Mouse (Mus musculus): ENCODE data around the gene Ang2. TPM values are rescaled to one million over a fixed set of nuclear protein-coding genes. Genes with fewer than 3 reads are reported as not detected.
"Not testable (repeated sequence)": the region's sequence is repeated elsewhere in the genome, so short reads cannot be mapped to it uniquely, and the experiment has no call there.

The Ang2 gene
- total RNA-seq (2021): not detected
- long read RNA-seq, experiment 1: 0 reads
- long read RNA-seq, experiment 2: 0 reads

- no peak for DNase-seq
- intact Hi-C loops (cut with DNase I): no loop called here
Measured at GRCm38 (mm10) chr14:51199098-51200023, at the start of gene Ang2. Gene Ang2, minus strand, starts transcription at chr14:51199148.

DNA sequence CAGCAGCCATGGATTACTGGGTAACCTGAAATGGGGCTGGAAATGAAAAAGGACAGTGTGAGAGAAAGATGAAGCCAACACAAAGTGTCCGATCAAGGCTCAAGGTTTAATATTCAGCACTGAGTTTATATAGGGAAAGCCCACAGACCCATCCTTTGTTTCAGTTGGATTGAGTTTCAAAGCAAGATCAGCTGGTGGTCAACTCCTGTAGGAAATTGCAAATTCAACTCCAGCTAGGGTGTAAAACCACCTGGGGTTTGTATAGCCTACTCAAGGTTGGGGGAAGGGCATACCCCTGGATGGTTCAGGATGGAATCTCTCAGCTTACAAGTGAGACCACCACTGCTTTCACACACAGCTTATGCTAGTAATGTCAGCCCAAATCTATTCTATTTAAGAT is 48.8 kb upstream of the Ang2 start:
- intact Hi-C loops (cut with DNase I): no loop called here
- no peak for DNase-seq

DNA sequence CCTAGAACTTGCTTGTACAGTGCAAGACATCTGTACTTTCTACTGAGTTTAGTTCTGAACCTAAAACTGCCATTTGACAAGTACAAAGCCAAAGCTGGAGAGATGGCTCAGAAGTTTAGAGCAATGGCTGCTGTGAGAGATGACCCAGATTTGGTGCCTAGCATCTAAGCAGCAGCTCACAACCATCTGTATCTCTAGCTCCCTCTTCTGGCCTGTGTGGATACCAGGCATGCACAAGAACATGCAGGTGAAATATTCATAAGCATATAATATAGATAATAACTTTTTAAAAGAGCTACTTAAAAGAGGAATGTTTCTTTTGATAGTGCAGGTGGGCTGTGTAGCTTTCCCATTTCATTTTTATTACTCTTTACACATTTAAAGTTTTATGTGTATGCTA is 42.0 kb upstream of the Ang2 start:
- DNase-seq: no peak
- intact Hi-C loops (cut with DNase I): loop anchor here (1.0 to 2.0 kb wide), 2 partner anchors 64 to 70 kb away; no protein-coding TSS in a partner anchor

- intact Hi-C loops (cut with DNase I); DNase-seq: not testable (repeated sequence)
Measured at GRCm38 (mm10) chr14:51237488-51237887, 38.5 kb upstream of the Ang2 start.

- intact Hi-C loops (cut with DNase I); DNase-seq: not testable (repeated sequence)
Measured at GRCm38 (mm10) chr14:51229657-51230056, 30.7 kb upstream of the Ang2 start.

DNA sequence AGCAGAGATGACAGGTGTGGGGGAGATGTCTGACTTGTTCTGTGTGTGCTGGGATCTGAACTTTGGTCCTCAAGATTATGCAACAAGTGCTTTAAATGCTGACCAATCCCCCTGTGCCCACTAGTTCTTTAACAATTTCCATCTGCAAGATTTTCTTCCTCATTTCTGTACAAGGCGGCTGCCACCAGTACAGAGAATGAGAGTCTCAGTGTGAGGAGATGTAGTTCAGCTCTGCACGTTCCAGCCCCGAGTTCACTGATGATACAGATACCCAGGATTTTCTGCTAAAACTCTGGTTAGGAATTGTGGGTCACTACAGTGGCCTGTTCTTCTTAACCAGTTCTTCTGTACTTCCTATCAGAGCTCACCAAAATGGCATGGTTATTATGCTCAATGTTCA is 21.1 kb upstream of the Ang2 start:
- intact Hi-C loops (cut with DNase I); DNase-seq: not testable (repeated sequence)

DNA sequence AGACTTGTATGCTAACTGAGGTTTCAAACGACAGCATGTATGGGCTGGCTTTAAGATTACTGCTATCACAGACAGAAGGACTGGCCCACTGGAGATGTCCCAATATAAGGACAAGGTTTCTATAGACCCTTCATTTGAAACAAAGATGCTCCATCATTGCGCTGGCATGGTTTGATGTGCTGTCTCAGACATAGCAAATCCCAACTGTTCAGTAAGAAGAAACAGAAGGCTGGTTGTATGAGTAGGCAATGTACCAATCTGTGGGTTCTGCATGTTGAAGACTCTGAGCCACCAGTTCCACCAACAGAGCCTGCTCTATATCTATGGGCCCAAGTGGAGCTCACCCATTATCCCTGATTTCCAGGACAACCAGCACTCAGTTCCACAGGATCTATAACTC is 4.2 kb upstream of the Ang2 start, which contains the start of gene Ear14:
Gene Ear14, plus strand, starts transcription at position 277 of the 400 bp plus-strand sequence.
- intact Hi-C loops (cut with DNase I): no loop called here
- no peak for DNase-seq

- DNase-seq: no peak
- intact Hi-C loops (cut with DNase I): no loop called here
Measured at GRCm38 (mm10) chr14:51200466-51200865, 1.5 kb upstream of the Ang2 start.

GRCm38 (mm10) chr14:51200054-51200453 is 1.1 kb upstream of the Ang2 start:
- intact Hi-C loops (cut with DNase I): no loop called here
- DNase-seq: no peak

- DNase-seq: no peak
- intact Hi-C loops (cut with DNase I): no loop called here
Measured at GRCm38 (mm10) chr14:51195681-51196080, 3.3 kb downstream of the Ang2 start.

- intact Hi-C loops (cut with DNase I); DNase-seq: not testable (repeated sequence)
Measured at GRCm38 (mm10) chr14:51181051-51181450, 17.9 kb downstream of the Ang2 start.

GRCm38 (mm10) chr14:51173843-51174242 is 25.1 kb downstream of the Ang2 start:
- intact Hi-C loops (cut with DNase I): no loop called here
- no peak for DNase-seq

- DNase-seq; intact Hi-C loops (cut with DNase I): not testable (repeated sequence)
Measured at GRCm38 (mm10) chr14:51172947-51173346, 26.0 kb downstream of the Ang2 start.

GRCm38 (mm10) chr14:51172095-51172865 is 26.7 kb downstream of the Ang2 start:
- DNase-seq: not testable (repeated sequence)

DNA sequence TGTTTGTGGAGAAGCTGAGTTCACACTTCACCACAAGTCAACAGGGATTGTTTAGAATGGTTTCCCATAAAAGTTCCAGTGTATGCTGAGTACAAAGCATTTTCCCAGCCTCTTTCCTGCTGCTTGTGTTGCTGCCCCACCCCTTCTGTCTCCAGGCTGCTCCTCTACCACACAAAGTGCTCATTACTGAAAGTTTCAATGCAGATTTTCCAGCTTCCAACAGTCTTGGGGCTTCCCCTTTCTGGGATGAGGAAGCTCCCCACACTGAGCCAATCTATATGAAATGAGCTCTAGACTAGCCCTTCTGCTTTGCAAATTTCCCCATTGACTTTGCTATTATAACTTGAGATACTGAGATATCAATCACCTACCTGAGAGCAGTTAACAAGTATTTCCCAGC is 32.9 kb downstream of the Ang2 start:
- intact Hi-C loops (cut with DNase I): no loop called here
- DNase-seq: no peak

More at GRCm38 (mm10) chr14:51172095-51172865, 26.7 kb downstream of the Ang2 start:
- intact Hi-C loops (cut with DNase I): not testable (repeated sequence)

GRCm38 (mm10) chr14:51165435-51165834 is 33.5 kb downstream of the Ang2 start:
- intact Hi-C loops (cut with DNase I): no loop called here

GRCm38 (mm10) chr14:51163323-51163722 is 35.6 kb downstream of the Ang2 start:
- DNase-seq; intact Hi-C loops (cut with DNase I): not testable (repeated sequence)

More at GRCm38 (mm10) chr14:51165435-51165834, 33.5 kb downstream of the Ang2 start:
- DNase-seq: no peak

GRCm38 (mm10) chr14:51161976-51162375 is 37.0 kb downstream of the Ang2 start, which contains the start of gene Rnase2b:
Gene Rnase2b, plus strand, starts transcription at chr14:51162260.
- DNase-seq; intact Hi-C loops (cut with DNase I): not testable (repeated sequence)

DNA sequence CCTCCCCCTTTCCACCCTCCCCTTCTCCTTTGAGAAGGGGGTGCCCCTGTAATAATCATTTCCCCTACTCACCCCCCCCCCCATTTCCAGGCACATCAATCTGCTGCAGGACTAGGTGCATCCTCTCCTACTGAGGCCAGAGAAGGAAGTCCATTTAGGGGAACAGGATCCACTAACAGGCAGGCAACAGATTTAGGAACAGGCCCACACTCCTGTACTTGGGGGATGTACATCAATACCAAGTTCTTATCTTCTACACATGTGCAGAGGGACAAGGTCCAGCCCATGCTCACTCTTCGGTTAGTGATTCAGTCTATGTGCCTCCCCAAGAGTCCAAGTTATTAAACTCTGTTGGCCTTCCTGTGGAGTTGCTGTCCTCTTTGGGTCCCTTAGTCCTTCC is 41.9 kb downstream of the Ang2 start:
- DNase-seq: no peak
- intact Hi-C loops (cut with DNase I): no loop called here

- intact Hi-C loops (cut with DNase I): no loop called here
- no peak for DNase-seq
Measured at GRCm38 (mm10) chr14:51156736-51157068, 42.2 kb downstream of the Ang2 start.

All from gastrocnemius, postnatal 36 days (tissue).